Mouse (Mus musculus) thymus, adult 2 months (tissue): Measurements from ENCODE around the gene Atoh8.

ENCODE experiments used
- CTCF ChIP-seq: fragments of 200-500 bp; IDR thresholded peaks from 2 replicates; pipeline ENCODE4 v1.5.1; 2012; ENCODE audit warnings: mild to moderate bottlenecking, control low read depth, low read length, moderate library complexity, borderline replicate concordance; ENCODE audit not compliant: control insufficient read depth, poor library complexity, insufficient read depth; ENCODE audit errors: extremely low read depth
- POLR2A ChIP-seq: fragments of 200-500 bp; IDR thresholded peaks from 2 replicates; pipeline ENCODE4 v1.6.1; 2012; ENCODE audit warnings: mild to moderate bottlenecking, low read length, control low read depth, moderate library complexity; ENCODE audit not compliant: control insufficient read depth, poor library complexity, insufficient read depth; ENCODE audit errors: extremely low read depth

DNA sequence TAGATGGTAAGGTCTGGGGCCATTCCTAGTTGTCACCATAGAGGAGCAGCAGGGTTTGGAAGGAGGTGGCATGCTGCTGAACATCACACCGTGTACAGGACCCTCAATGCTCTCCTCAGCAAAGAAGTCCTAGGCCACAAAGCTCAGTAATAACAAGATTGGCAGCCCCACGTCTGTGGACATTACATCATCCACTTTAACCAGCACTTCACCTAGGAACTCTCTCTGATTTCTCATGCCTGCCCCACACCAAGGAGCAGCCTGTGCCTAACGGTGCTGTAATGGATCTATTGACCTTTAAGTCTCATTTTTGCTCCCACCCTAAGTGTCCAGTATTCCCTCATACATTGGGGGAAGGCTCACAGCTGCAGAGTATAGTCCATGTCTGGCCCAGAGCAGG lies 9.7 kb downstream of the Atoh8 start:
- TF ChIP-seq POLR2A: no peak
- TF ChIP-seq CTCF: no peak
